Mouse (Mus musculus): ENCODE results near the gene Cemip2. TPM values are rescaled to one million over a fixed set of nuclear protein-coding genes. Genes with fewer than 3 reads are reported as not detected.

Gene Cemip2
- polyA plus RNA-seq, 1 experiment from 2014 or later: 71.2 TPM

- H3K27me3 ChIP-seq (ENCODE audit: low read depth, poor library complexity, severe bottlenecking): no peaks in the 10 kb centered on the region
- WGBS: 93% methylated on average over 7 of the region's 7 CpGs
Observed at GRCm38 (mm10) chr19:21897122-21897827, 119.1 kb downstream of the Cemip2 start.

DNA sequence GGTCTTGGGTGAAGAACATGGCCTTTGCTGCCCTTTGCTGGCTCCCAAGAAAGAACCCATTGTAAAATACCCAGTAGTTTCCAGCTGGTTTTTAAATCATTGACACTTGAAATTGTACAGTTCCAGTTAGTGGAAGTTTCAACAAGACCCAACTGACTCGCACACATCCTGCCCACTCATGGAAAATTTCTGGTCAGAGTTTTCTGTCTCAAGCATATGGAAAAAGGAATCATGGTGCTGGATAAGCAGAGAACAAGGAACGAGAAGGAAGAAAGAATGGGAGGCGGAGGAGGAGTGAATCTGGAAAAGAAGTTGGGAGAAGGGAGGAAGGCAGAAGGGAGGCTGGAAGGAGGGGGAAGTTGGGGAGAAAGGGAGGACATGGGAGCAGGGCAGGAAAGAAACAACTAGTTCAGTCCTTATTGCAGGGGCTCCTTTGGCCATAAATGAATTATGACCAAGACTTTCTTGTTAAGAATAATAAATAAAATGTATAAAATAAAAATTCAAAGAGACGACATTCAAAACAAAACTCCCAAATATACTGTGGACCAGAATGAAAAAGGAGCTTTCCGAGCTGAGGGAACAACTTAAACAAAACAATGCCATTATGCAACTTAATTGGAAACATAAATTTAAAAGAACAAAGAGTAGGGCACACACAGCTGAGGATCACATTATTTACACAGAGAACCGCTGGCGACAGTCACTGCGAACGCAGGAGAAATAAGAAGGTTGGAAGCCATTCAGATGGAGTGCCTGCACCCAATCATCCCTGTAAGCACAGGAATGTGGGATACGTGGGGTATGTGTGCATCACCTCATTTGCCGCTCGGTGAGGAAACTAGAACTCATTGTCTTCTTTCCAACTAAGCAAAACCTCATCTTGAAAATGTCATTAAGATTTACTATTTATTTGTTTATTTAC lies 120.1 kb downstream of the Cemip2 start:
- H3K27me3 ChIP-seq (ENCODE audit: low read depth, poor library complexity, severe bottlenecking): no peaks in the 10 kb centered on the region
- 81% methylated on average over 12 of the region's 12 CpGs for WGBS
- no peaks in the 10 kb centered on the region for H3K4me1 ChIP-seq
- H3K4me3 ChIP-seq: no peak overlapping the region
- no peak for DNase-seq (ENCODE audit: low spot score)
- H3K36me3 ChIP-seq: no peaks in the 10 kb centered on the region
- no peaks in the 10 kb centered on the region for H3K9me3 ChIP-seq (replicated peaks)
- H3K27ac ChIP-seq (replicated peaks): no peak overlapping the region

More at GRCm38 (mm10) chr19:21897122-21897827, 119.1 kb downstream of the Cemip2 start:
- DNase-seq (ENCODE audit: low spot score): no peak
- no peaks in the 10 kb centered on the region for H3K9me3 ChIP-seq (replicated peaks)
- H3K27ac ChIP-seq (replicated peaks): no peak overlapping the region
- H3K4me3 ChIP-seq: no peak overlapping the region
- H3K36me3 ChIP-seq: no peaks in the 10 kb centered on the region
- no peaks in the 10 kb centered on the region for H3K4me1 ChIP-seq

Other genes starting within 250 kb of the Cemip2 start
- 78.9 and 79.2 TPM in 2 replicates for gene 1110059E24Rik, start 125.4 kb upstream of the Cemip2 start, polyA plus RNA-seq (2016; fragmentation: Nextera tagmentation; extraction: Ambion mirVana)
- gene Abhd17b, start 125.2 kb upstream of the Cemip2 start, polyA plus RNA-seq (2016; fragmentation: Nextera tagmentation; extraction: Ambion mirVana): 36.4 and 38.2 TPM in 2 replicates

Measured in midbrain, embryonic 10.5 days (tissue).